In genomic region chr12:80115863-80116194, GRCm38 (mm10) we compare ENCODE assay signal across 8 mouse cellular contexts. TPM values are rescaled to one million over a fixed set of nuclear protein-coding genes. Genes with fewer than 3 reads are reported as not detected.
DNase-seq lines count a peak whose midpoint lies in the region; ATAC-seq and TF ChIP-seq lines count a peak whose summit lies in the region.

No protein-coding gene starts in this region.

- peaks cover 12% of the 10 kb centered on the region; the same call in 1 of the 2 replicates for H3K36me3 ChIP-seq in embryonic facial prominence, embryonic 14.5 days (ENCODE audit: control insufficient read depth, insufficient read depth, low read length)
- no peaks in the 10 kb centered on the region for H3K36me3 ChIP-seq in limb, embryonic 11.5 days (ENCODE audit: control insufficient read depth, insufficient read depth, low read length)
- H3K36me3 ChIP-seq in neural tube, embryonic 14.5 days (ENCODE audit: control insufficient read depth, insufficient read depth, low read length) = no peaks in the 10 kb centered on the region

- peaks cover 9% of the 10 kb centered on the region; the same call in 1 of the 2 replicates for H3K4me1 ChIP-seq in embryonic facial prominence, embryonic 14.5 days (ENCODE audit: control insufficient read depth, insufficient read depth, low read length)
- peaks cover 2% of the 10 kb centered on the region; the same call in 1 of the 2 replicates for H3K4me1 ChIP-seq in limb, embryonic 11.5 days (ENCODE audit: control insufficient read depth, insufficient read depth, low read length)
- H3K4me1 ChIP-seq in neural tube, embryonic 14.5 days (ENCODE audit: control insufficient read depth, insufficient read depth, low read length) = peaks cover 13% of the 10 kb centered on the region; the same call in 1 of the 2 replicates

- intact Hi-C loops in left cerebral cortex, adult 2 months (cut with DNase I) = loop anchor here (10.0 kb wide), 2 partner anchors 151 to 381 kb away; no protein-coding TSS in a partner anchor
- intact Hi-C loops in gastrocnemius, postnatal 14 days (cut with DNase I; ENCODE audit: low total_unique reads) = no loop called here

- H3K9me3 ChIP-seq in embryonic facial prominence, embryonic 14.5 days (ENCODE audit: control insufficient read depth, low read length) = 0 out of 2 replicates have a peak, but pooled peaks cover 2% of the 10 kb centered on the region
- no peaks in the 10 kb centered on the region for H3K9me3 ChIP-seq in limb, embryonic 11.5 days (ENCODE audit: control insufficient read depth, low read length)
- H3K9me3 ChIP-seq in neural tube, embryonic 14.5 days (ENCODE audit: control insufficient read depth, low read length) = no peaks in the 10 kb centered on the region

- no peak for DNase-seq in left cerebral cortex, adult 2 months (ENCODE audit: extremely low spot score in 1 of 2, low spot score in 2 of 2)
- no peak for DNase-seq in left cerebral cortex, adult 8-10 months (ENCODE audit: low spot score in 2 of 2)
- no peak for DNase-seq in embryonic facial prominence, embryonic 14.5 days (ENCODE audit: low spot score)
- DNase-seq in limb, embryonic 11.5 days (ENCODE audit: low spot score) = no peak
- no peak for DNase-seq in adrenal gland, postnatal 25 days
- DNase-seq in gastrocnemius, postnatal 14 days = no peak
- DNase-seq in spleen, postnatal 4 days (ENCODE audit: low spot score in 2 of 2) = no peak

- H3K27ac ChIP-seq in left cerebral cortex, adult 2 months = peak overlapping the region; percentile 97
- peak overlapping the region; percentile 99 for H3K27ac ChIP-seq in embryonic facial prominence, embryonic 14.5 days (replicated peaks; ENCODE audit: low read depth, low read length)
- H3K27ac ChIP-seq in limb, embryonic 11.5 days (replicated peaks; ENCODE audit: low read depth, low read length) = peak overlapping the region; percentile 99
- peak overlapping the region; percentile 94 for H3K27ac ChIP-seq in neural tube, embryonic 14.5 days (ENCODE audit: low read depth, low read length)

- 0% methylated on average over 21 of the region's 30 CpGs for WGBS in embryonic facial prominence, embryonic 14.5 days
- WGBS in limb, embryonic 11.5 days = under 1% methylated on average over 29 of the region's 30 CpGs
- under 1% methylated on average over 30 of the region's 30 CpGs for WGBS in neural tube, embryonic 14.5 days

- H3K4me2 ChIP-seq in embryonic facial prominence, embryonic 14.5 days (ENCODE audit: low read depth, low read length) = peak overlapping the region; percentile 87
- H3K4me2 ChIP-seq in limb, embryonic 11.5 days (ENCODE audit: low read depth, severe bottlenecking) = peak overlapping the region; percentile 52
- H3K4me2 ChIP-seq in neural tube, embryonic 14.5 days (ENCODE audit: low read depth, low read length) = peak overlapping the region; percentile 90

- TF ChIP-seq CTCF in left cerebral cortex, adult 2 months (IDR thresholded peaks at IDR 0.05) = no peak

- no peaks in the 10 kb centered on the region for H3K27me3 ChIP-seq in embryonic facial prominence, embryonic 14.5 days (replicated peaks; ENCODE audit: control insufficient read depth, insufficient read depth, low read length)
- no peaks in the 10 kb centered on the region for H3K27me3 ChIP-seq in limb, embryonic 11.5 days (ENCODE audit: control insufficient read depth, insufficient read depth, low read length)
- H3K27me3 ChIP-seq in neural tube, embryonic 14.5 days (ENCODE audit: control insufficient read depth, insufficient read depth, low read length) = peaks cover 5% of the 10 kb centered on the region

- ATAC-seq in embryonic facial prominence, embryonic 14.5 days (ENCODE audit: low read depth) = peak; percentile 2; the same call in 1 of the 2 replicates
- ATAC-seq in limb, embryonic 11.5 days (ENCODE audit: insufficient number of reproducible peaks, low FRiP score, low TSS enrichment, low read depth) = no peak
- no peak; the same call in 1 of the 2 replicates for ATAC-seq in neural tube, embryonic 14.5 days (ENCODE audit: low read depth)

- peak overlapping the region; percentile 88 for H3K9ac ChIP-seq in embryonic facial prominence, embryonic 14.5 days (ENCODE audit: low read depth, low read length)
- peak overlapping the region; percentile 65 for H3K9ac ChIP-seq in limb, embryonic 11.5 days (ENCODE audit: low read length)
- H3K9ac ChIP-seq in neural tube, embryonic 14.5 days (replicated peaks; ENCODE audit: low read depth, low read length) = peak overlapping the region; percentile 84

- peak overlapping the region; percentile 93 for H3K4me3 ChIP-seq in left cerebral cortex, adult 2 months
- H3K4me3 ChIP-seq in embryonic facial prominence, embryonic 14.5 days (ENCODE audit: low read depth, low read length) = peak overlapping the region; percentile 82
- H3K4me3 ChIP-seq in limb, embryonic 11.5 days (ENCODE audit: low read depth, low read length) = peak overlapping the region; percentile 66
- peak overlapping the region; percentile 75 for H3K4me3 ChIP-seq in neural tube, embryonic 14.5 days (ENCODE audit: low read depth, low read length)

RNA-seq across cellular contexts. Expression of gene Zfp36l1, which starts 3.0 kb away (rescaled TPM):
- 10 to 100 TPM; 32.7 to 39.2 TPM for total RNA-seq in left cerebral cortex, adult 2 months (2021)
- total RNA-seq in left cerebral cortex, adult 8-10 months (2022) = 10 to 100 TPM; 26.7 to 46.5 (median 33.3) TPM
- polyA plus RNA-seq in embryonic facial prominence, embryonic 14.5 days (2014; fragmentation: Nextera tagmentation; extraction: Ambion mirVana) = 145 and 151 TPM in 2 replicates
- 140 and 149 TPM in 2 replicates for polyA plus RNA-seq in limb, embryonic 11.5 days (2014; fragmentation: Nextera tagmentation; extraction: Ambion mirVana)
- 26.6 and 41.0 TPM in 2 replicates for polyA plus RNA-seq in neural tube, embryonic 14.5 days (2014; fragmentation: Nextera tagmentation; extraction: Ambion mirVana)
- 225 TPM in 2 replicates for total RNA-seq in adrenal gland, postnatal 25 days (2021)
- 10 to 100 TPM; 42.4 to 53.9 TPM for total RNA-seq in gastrocnemius, postnatal 14 days (2021)
